Mouse (Mus musculus) monocyte, adult 2 months (primary cell): ENCODE data around the gene Gm30302.
"Not testable (repeated sequence)": the region's sequence is repeated elsewhere in the genome, so short reads cannot be mapped to it uniquely, and the experiment has no call there.

Experiments used
- DNase-seq, 2 experiments: peaks; one replicate each; pipeline ENCODE4 v3.0.0; 2022; ENCODE audit warnings: low spot score in 2 of 2, low read depth in 1 of 2

The Gm30302 gene

DNA sequence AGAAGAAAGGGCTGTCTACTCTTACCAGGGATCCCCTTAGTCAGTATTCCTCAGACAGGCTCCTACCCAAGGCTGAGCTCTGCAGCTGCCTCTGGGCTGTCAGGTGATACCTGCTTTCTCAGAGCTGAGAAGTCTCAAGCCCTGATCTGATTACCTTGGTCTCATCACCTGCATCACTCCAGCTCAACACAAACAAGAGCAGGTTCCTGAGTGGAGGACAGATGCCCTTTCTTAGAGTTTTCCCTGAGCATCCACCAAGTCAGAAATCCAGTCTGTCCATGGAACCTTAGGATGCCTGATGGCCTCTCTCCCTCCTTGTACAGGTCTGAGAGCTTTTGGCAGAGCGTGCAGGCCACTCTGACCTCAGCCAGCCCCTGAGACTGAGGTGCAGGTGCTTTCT lies at the start of gene Gm30302:
Gm30302 (minus strand) TSS at position 101 of the 400 bp plus-strand sequence.
- no peak for DNase-seq

DNA sequence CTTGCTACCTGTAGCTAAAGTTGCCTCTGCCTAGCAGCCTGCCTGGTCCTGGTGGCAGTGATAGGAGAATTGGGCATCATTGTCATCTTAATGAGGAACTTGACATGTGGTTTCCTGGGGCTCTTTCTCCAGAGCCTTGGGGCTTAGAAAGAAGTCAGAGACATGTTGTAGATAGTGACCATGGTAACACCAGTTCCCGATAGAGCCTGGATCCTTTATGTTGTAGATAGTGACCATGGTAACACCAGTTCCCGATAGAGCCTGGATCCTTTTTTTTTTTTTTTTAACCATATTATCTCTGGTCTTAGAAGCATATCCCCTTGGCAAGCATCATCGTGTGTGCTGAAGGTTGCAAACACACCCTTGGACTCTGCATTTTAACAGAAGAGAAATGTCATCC lies 48.0 kb upstream of the Gm30302 start:
- no peak for DNase-seq

DNA sequence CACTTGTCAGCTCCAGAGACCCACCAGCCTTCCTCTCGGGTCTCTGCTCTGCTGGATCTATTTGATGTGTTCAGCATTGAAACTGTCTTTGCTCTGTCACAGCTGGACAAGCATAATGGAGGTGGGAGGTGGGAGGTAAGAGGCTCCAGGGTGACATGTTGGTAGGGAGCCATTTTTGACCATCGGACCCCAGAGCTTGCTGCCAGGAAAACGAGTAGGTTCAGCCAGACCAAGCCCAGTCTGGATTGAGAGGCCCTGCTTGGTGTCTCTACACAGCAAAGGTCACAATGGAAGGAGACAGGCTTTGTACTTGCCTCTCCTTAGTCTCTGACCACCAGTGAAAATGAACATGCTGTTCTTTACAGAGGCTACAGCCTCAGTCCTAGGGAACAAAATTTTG lies 47.3 kb upstream of the Gm30302 start:
- no peak for DNase-seq

DNA sequence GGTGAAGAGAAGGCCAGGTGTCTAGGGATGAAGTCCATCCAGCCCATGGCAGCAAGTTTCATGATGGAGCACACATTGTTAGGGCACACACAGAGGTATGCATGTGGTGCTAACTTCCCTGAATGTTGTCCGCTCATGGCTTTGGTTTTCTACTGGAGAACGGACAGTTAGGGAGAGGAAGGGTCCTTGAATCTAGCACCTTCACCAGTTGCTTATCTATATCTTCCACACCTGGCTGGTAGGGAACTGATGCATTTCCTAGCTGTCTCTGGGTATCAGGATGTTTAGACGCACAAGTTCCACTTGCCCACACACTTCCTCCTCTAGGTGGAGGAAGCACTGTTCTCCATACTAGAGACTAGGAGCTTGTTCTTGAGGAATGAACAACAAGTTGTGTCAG lies 46.9 kb upstream of the Gm30302 start:
- no peak for DNase-seq

DNA sequence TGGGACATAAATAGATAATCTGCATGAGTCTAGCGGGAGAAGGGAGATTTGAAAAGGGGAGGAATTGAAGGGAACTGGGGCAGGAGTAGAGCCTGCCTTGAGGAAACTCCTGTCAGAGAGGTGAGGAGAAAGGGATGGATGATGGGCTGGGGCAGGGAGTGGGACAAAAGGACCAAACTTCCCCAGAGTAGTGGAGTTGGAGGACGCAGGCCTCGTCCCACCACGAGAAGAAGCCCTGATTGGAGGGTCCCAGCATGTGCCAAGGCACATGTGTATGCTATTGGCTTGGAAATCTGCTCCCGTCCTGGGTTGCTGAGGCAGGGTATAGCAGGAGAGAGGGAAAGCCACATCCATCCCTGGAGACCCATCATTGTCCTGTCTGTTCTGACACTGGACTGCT lies 45.3 kb upstream of the Gm30302 start:
- DNase-seq: no peak

DNA sequence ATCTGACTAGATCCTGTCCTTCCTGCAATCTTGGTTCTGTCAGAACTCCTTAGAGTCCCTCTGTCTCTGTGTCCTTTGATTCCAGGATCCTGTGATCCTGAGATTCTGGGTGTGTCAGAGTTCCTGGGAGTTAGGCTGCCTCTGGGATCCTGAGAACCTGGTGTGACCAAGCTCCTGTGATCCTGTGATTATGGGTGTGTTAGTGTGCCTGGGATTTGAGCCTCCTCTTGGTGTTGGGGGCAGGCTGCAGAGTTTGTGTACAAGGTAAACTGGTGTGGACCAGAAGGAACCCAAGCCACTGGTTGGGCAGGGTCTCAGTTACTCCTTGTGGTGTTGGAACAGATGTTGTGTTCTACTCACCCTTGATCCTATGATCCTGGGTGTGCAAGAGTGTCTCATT lies 42.4 kb upstream of the Gm30302 start:
- no peak for DNase-seq

DNA sequence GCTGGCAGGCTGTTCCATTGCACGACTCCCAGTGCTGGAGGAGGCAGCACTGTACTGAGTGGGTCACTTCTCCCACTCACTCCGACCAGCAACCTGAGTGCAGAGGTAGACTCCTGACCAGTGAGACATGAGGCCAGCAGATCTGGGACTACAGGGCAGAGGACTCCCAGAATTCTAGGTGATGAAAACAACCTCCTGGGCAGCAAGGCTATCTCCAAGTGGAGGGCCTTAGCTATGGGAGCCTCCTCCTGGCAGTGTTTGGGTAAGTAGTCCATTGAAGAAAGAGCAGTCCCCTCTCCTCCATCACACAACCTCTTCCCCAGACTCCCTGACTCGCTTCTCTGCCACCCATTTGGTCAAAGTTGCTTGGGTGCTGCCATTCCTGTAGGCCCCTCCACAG lies 31.6 kb upstream of the Gm30302 start:
- no peak for DNase-seq

DNA sequence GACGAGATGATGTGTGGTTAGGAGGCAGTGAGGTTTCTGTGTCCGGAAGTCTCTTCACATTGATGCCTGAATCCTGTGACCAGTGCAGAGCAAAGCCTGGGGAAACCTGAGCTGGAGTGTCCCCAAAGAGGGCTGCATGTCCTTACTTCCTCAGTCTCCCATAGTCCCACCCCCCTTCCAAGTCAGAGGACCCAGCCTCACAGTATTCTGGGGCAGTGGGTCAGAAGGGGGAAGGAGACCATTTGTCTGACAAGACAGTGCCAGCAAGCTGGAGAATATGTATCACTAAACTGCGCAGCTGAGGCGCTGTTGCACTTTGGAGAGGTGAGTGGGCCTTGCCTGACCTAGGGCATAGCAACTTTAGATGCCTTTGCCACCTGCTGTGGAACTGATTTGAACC lies 26.5 kb upstream of the Gm30302 start:
- DNase-seq: no peak

DNA sequence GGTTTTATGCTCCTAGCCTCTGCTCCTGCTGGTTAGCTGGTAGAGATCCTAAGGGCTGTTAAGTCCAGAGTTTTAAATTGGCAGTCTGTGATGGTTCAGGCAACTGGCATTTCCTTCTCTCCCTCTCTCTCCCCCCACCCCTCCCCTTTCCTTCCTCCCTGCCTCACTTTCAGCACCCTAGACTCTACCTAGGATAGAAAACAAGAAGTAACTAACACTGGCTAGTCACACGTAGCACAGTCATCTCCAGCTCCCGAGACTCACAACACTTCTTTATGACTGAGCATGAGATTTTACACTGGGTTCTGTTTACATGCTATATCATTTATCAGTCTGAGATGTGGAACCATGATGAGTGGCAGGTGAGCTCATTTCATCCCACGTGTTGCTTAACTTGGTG lies 16.2 kb upstream of the Gm30302 start:
- DNase-seq: no peak

DNA sequence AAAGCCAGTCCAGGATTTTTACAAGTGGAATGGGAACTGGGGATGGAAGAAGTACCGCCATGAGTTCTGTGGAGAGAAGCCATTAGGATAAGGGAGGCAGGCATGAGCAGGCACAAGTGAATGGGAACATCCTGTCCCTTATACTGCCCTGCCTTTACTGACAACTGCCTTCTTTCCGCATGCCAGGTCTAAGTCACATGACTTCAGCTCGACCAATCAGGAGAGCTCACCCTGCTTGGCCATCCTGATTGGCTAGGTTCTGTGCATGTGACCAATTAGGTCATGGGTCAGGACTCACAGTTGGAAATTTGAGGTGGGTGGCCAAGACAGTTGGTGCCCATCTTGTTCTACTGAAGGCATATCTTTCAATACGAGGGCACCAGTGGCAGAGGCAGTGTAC lies 15.6 kb upstream of the Gm30302 start:
- no peak for DNase-seq

DNA sequence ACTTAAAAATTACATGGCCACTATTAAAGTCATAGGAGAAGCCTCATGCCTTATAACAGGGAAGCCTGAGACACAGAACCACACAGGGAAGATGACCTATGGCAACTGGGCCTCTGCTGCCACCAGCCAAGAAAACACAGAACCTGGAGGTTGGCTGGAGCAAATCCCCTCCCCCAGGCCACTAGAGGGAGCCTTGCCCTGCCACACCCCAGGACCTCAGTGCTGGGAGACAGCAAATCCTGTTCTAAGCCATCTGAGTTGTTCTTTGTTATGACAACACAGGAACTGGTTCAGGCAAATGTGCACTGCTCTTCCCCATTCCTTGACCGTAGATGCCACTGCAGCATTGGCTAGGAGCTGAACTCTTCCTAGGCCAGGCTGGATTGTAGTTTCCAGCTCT lies 8.3 kb upstream of the Gm30302 start:
- DNase-seq: no peak

DNA sequence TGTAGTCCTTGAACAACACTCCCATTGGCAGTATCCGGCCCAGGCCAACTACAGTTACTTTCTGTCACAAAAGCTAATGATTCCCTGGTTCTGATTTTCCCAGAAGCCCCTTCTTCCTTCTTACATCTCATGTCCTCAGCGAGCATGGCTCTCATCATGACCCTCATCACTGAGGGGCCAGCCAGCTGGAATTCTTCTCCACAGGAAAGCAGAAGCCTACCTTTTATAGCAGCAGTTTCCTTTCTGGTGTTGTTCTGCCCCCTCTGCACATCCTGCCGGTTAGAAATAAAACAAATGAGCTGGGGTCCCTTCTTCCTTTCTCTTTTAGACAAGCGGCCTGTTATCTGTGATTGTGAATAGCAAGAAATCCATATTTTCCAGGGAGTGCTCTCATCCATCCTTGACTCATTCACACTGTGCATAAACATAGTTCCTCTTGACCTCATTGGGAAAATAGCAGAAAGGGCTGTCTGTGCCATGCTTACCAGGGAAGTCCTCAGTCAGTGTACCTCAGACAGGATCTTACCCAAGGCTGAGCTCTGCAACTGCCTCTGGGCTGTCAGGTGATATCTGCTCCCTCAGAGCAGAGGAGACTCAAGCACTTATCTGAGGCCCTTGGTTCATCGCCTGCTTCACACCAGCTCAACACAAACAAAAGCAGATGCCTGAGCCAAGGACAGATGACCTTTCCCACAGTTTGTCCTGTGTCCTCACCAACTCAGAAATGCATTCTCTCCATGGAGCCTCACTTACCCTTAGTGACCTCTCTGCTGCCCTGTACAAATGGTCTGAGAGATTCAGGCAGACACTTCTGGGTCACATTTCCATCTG lies 10.0 kb downstream of the Gm30302 start:
- no peak for DNase-seq

DNA sequence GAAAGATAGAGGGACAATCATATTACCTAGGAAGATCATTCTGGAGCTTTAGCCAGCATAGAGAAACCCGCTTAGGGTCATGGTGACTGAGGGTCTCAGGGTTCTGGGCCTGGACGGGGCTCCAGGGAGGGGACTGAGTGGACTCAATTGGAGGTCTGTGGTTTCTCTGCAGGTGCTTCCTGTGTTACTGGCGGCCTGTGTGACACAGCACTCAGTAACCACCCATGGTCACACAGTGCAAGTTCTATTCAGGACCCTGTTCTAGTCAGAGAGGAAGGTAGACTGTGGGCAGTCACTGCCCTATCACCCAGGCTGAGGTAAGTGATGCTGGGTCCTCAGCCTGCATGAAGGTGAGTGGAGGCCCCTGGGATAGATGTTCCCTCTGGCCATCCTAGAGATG lies 14.9 kb downstream of the Gm30302 start:
- no peak for DNase-seq

DNA sequence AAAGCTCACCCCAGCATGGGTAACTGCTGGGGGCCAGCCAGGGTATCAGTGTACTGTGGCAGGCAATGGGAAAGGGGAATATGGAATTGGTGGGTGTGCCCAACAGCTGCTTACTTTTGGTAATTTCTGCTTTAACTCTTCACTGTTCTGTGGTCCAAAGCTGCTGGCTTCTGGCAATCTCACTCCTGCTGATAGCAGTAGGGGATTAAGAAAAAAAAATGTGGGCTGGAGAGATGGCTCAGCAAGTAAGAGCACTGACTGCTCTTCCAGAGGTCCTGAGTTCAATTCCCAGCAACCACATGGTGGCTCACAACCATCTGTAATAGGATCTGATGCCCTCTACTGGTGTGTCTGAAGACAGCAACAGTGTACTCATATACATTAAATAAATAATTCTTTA lies 27.3 kb downstream of the Gm30302 start:
- not testable (repeated sequence) for DNase-seq

DNA sequence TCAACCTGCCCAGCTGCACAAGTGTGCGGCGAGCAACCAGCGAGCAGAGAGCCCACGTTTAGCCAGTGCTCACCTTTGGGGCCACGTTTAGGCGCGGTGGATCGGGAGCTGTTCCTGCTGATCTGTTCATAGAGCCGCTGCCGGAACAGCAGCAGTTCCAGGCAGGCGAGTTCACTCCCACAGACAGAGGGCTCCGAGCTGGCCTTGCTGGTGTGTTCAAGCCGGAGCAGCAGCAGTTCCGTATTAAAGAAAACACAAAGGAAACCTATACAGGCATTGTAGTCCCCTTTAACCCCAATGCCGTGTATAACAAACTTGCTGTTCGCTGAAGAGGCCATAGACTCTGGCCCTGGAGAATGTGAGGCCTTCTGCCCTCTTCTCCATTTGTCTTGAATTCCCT lies 29.7 kb downstream of the Gm30302 start:
- DNase-seq: no peak

DNA sequence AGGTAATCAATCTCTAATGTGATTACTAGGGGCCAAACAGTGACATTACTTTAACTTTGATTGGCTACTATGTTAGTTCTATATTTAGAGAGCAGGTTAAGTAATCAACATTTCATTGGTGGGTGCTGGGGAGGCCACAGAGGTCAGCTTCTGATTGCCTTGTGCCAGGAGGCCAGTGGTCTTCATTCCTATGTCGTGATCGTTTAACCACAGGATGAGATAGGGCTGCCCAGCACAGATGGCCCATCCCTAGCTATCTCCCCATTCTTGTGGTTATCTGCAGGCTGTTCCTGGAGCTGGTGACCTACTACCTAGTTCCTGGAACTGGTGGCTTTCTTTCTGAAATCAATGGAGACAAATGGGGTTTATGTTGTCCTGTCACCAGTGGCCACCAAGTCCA lies 30.8 kb downstream of the Gm30302 start:
- DNase-seq: no peak

DNA sequence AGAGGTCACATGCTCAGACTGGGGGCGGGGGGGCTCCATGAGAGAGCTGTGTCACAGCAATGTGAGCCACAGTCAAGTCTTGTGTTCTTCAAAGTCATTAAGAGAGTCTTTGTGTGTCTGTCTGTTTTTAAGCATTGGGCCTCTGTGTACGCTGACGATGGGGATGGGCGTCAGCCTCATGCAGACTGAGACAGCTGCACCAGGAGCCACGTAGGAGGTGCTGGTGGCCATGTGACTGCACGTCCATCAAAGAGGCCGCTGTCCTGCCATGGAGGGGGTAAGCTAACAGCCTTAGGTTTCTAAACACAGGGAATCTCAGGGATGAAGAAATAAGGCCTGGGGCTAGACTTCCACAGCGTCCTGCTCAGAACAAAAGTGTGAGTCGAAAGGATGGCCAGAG lies 32.5 kb downstream of the Gm30302 start:
- DNase-seq: no peak

DNA sequence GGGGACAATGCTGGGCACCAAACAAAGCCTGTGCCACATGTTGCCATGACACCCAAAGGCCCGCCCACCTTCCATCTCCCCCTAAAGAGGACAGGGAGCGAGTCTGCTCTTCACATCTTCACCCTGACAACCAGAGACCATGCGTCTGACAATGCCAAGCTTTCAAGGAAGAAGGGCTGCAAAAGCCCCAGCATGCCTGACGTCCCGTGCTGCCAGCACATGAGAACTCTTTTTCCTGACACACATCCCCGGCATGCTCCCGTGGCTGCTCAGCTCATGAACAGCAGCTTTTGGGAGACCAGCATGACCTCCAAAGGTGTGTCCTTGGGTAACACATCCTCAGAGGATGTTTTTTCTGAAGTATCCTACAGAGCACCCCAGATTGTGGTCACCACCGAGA lies 33.5 kb downstream of the Gm30302 start:
- no peak for DNase-seq

DNA sequence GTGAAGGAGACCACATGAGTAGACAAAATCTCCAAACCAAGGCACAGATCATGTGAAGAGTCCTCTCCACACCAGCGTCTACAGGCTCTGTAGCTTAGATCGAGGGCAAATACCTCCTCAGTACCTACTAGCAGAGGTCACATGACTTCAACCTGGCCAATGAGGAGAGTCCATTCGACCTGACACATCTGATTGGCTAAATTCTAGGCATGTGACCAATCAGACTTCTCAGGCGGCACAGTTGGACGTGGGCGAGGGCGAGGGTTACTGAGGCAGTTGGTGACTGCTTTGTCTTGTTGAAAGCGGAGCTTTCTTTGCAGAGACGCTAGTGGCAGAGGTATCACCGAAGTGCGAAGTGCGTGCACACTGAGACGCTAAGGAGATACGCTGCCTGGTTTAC lies 36.6 kb downstream of the Gm30302 start:
- DNase-seq: no peak

DNA sequence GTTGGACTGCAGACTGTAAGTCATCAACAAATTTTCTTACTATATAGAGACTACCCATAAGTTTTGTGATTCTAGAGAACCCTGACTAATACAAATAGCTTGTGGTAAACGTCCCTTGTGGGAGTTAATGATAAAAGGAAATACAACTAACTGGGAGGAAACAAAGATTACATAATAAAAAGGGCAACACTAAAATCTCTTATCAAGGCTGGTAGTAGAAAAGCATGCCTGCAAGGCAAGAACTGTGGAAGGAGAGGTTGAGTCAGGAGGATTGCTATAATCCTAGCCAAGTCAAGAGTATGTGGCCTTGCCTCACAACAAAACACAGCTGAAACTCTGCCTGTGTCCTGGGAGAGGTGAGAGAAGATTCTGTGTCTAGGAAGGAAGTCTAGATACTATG lies 38.1 kb downstream of the Gm30302 start:
- no peak for DNase-seq

DNA sequence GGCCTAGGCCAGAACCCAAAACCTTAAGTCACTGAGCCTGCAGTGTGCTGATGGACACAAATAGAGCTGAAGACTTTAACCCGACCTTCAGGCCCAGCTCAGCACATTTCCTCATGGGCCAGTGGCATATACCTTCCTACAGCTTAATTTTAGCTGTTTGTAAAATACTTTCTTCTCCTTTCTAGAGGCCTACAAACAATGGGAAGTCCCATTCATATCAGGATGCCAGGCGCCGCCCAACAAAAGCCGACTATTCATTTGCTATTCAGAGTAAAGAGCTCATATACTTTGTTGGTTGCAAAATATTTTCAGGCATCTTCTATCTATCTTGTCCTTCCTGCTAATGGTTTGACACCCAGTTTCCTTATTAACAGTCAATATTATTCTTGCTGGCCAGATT lies 40.8 kb downstream of the Gm30302 start:
- no peak for DNase-seq

DNA sequence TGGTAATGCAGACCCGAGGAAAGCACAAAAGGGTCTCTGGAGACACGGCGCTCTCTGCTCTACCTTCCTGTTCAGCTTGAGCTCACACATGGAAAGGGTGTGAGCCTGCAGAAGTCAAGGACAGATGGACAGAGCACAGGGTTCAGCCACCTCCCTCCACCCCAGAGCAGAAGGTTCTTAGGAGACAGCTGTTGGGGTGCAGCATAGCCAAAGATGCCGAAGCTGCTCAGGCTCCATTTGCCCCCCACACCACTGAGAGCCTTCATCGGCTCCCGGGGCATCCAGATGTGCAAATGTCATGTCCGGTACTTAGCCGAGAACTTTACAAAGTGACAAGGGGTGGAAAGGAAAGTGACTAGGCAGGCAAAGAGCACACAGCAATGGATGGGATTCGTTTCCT lies 42.2 kb downstream of the Gm30302 start:
- no peak for DNase-seq

DNA sequence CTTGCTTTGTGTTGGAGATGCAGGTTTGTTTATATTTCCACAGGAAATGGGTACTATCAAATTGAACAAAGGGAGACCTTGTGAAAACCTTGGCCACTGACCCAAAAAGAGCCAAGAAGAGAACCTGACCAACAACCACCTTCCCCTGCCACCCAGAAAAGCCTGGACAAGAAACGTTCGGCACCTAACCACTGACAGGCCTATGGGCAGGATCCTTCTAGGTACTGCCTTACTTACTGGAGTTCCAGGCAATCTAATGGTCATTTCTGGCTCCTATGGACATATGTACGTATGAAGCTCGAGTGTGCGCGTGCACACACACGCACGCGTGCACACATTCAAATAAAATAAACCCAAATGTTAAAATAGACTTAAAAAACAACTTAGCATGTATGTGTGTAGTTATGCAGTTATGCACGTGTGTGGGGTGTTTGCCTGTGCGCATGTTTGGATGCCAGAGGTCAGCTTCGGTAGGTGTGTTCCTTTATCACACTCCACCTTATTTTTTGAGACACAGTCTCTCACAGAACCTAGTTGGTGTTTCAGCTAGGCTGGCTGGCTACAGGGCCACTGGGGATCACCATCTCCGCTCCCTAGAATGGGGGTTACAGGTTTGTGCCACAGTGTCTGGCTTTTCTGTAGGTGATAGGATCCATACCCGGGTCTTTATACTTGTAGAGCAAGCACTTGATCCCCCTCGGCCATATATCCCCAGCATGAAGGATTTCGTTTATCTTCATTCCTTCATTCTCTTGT lies 57.3 kb downstream of the Gm30302 start:
- DNase-seq: no peak
